Mouse (Mus musculus): ENCODE results near the gene Eps8. TPM values are rescaled to one million over a fixed set of nuclear protein-coding genes. Genes with fewer than 3 reads are reported as not detected.

The Eps8 gene
- total and polyA plus RNA-seq, 3 experiments: 0.08 to 0.15 TPM; not detected in 1

DNA sequence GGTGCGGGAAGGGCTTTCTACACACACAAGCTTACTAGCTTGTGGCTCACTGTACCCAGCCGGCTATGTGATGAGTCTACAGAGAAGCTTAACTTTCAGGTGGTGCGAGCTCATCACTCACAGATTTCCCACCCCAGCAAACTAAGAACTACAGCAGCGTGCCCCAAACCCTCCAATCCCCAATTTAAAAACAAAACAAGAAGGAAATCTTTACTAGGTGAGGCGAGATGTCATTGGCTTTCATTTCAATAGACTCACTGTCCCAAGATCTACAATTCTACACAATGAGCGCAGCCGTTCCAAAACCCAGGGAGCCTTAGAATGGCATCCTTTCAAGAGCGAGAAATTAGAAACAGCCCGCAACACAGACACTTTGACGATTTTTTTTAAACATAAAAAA is 7.0 kb downstream of the Eps8 start:
- H3K4me1 ChIP-seq (ENCODE audit: control insufficient read depth in 1 of 2, insufficient read depth in 2 of 2, low read length in 2 of 2): no peaks in the 10 kb centered on the region
- no peaks in the 10 kb centered on the region for H3K27me3 ChIP-seq (ENCODE audit: control insufficient read depth in 1 of 2, insufficient read depth in 2 of 2, low read length in 2 of 2)
- no peak for DNase-seq (ENCODE audit: low read depth, low spot score)
- no peaks in the 10 kb centered on the region for H3K9me3 ChIP-seq (replicated peaks; ENCODE audit: insufficient read depth, low read length)
- no peak overlapping the region for H3K9ac ChIP-seq (ENCODE audit: control insufficient read depth, low read depth, low read length, poor library complexity, severe bottlenecking)
- H3K79me2 ChIP-seq (ENCODE audit: control insufficient read depth, insufficient read depth, low read length, poor library complexity): no peaks in the 10 kb centered on the region
- TF ChIP-seq KAT2A (conservative IDR thresholded peaks at IDR 0.05; ENCODE audit: low read depth, low read length) (no peak), TCF12 (IDR thresholded peaks at IDR 0.05; ENCODE audit: low read depth, low read length) (no peak), MYC (IDR thresholded peaks at IDR 0.05; ENCODE audit: low read depth, low read length) (no peak), ZMIZ1 (IDR thresholded peaks at IDR 0.05; ENCODE audit: low read depth, low read length) (no peak)
- no peak overlapping the region for H3K27ac ChIP-seq (ENCODE audit: control insufficient read depth, low read depth, low read length)
- no peak overlapping the region for H3K4me3 ChIP-seq (ENCODE audit: control insufficient read depth in 1 of 2, insufficient read depth in 1 of 2, low read depth in 2 of 2, low read length in 2 of 2)
- no peaks in the 10 kb centered on the region for H3K36me3 ChIP-seq (ENCODE audit: control insufficient read depth in 1 of 2, insufficient read depth in 2 of 2, low read length in 2 of 2)

- Histone ChIP-seq H3K9ac (ENCODE audit: control insufficient read depth, low read depth, low read length, poor library complexity, severe bottlenecking) (no peak overlapping the region), H3K9me3 (replicated peaks; ENCODE audit: insufficient read depth, low read length) (no peaks in the 10 kb centered on the region), H3K4me3 (ENCODE audit: control insufficient read depth in 1 of 2, insufficient read depth in 1 of 2, low read depth in 2 of 2, low read length in 2 of 2) (no peak overlapping the region), H3K36me3 (ENCODE audit: control insufficient read depth in 1 of 2, insufficient read depth in 2 of 2, low read length in 2 of 2) (no peaks in the 10 kb centered on the region), H3K4me1 (ENCODE audit: control insufficient read depth in 1 of 2, insufficient read depth in 2 of 2, low read length in 2 of 2) (no peaks in the 10 kb centered on the region), H3K27ac (ENCODE audit: control insufficient read depth, low read depth, low read length) (no peak overlapping the region), H3K27me3 (ENCODE audit: control insufficient read depth in 1 of 2, insufficient read depth in 2 of 2, low read length in 2 of 2) (no peaks in the 10 kb centered on the region), H3K79me2 (ENCODE audit: control insufficient read depth, insufficient read depth, low read length, poor library complexity) (no peaks in the 10 kb centered on the region)
- DNase-seq (ENCODE audit: low read depth, low spot score): no peak
- TF ChIP-seq RAD21 (IDR thresholded peaks at IDR 0.05; ENCODE audit: low read depth, low read length) (no peak), HCFC1 (IDR thresholded peaks at IDR 0.05; ENCODE audit: low read depth, low read length) (no peak), TAL1 (IDR thresholded peaks at IDR 0.05; ENCODE audit: low read length) (no peak), TCF12 (IDR thresholded peaks at IDR 0.05; ENCODE audit: low read depth, low read length) (no peak), POLR2AphosphoS5 (IDR thresholded peaks at IDR 0.05; ENCODE audit: borderline replicate concordance, low read depth, low read length) (no peak), E2F4 (IDR thresholded peaks at IDR 0.05; ENCODE audit: borderline replicate concordance, low read depth, low read length) (no peak), KAT2A (conservative IDR thresholded peaks at IDR 0.05; ENCODE audit: low read depth, low read length) (no peak), NELFE (IDR thresholded peaks at IDR 0.05; ENCODE audit: low read depth, low read length) (no peak)
These were observed 8.0 kb downstream of the Eps8 start for GRCm38 (mm10) chr6:137646726-137647125.

DNA sequence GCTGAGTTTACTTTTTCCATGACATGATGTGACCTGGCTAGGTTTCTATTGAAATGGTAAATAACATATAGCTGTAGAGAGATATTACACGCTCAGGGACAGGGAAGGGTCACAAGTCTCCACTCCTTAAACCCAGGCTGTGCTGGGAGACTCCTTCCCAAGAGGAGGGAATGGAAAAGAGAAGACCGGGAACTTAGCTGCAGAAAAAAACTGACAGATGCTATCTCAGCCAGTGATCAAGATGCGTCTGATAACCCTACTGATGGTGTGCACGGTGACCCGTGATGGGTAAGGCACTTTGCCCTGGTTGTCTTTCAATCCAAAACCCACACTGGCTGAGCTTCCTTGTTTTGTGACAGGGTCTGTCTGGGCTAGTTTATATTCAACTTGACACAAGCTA is 9.8 kb downstream of the Eps8 start:
- DNase-seq (ENCODE audit: low read depth, low spot score): no peak
- H3K9me3 ChIP-seq (replicated peaks; ENCODE audit: insufficient read depth, low read length): no peaks in the 10 kb centered on the region
- H3K27ac ChIP-seq (ENCODE audit: control insufficient read depth, low read depth, low read length): no peak overlapping the region
- no peaks in the 10 kb centered on the region for H3K79me2 ChIP-seq (ENCODE audit: control insufficient read depth, insufficient read depth, low read length, poor library complexity)
- H3K36me3 ChIP-seq (ENCODE audit: control insufficient read depth in 1 of 2, insufficient read depth in 2 of 2, low read length in 2 of 2): no peaks in the 10 kb centered on the region
- H3K4me1 ChIP-seq (ENCODE audit: control insufficient read depth in 1 of 2, insufficient read depth in 2 of 2, low read length in 2 of 2): no peaks in the 10 kb centered on the region
- TF ChIP-seq HCFC1 (IDR thresholded peaks at IDR 0.05; ENCODE audit: low read depth, low read length): no peak
- no peak for TF ChIP-seq POLR2AphosphoS2 (IDR thresholded peaks at IDR 0.05; ENCODE audit: low read length)
- no peak for TF ChIP-seq BHLHE40 (IDR thresholded peaks at IDR 0.05; ENCODE audit: borderline replicate concordance, low read depth, low read length)
- no peak for TF ChIP-seq MAFK (IDR thresholded peaks at IDR 0.05; ENCODE audit: borderline replicate concordance, low read depth, low read length)
- TF ChIP-seq CHD1 (IDR thresholded peaks at IDR 0.05; ENCODE audit: low read depth, low read length): no peak
- TF ChIP-seq ETS1 (IDR thresholded peaks at IDR 0.05; ENCODE audit: low read depth, low read length): no peak
- no peak for TF ChIP-seq USF2 (IDR thresholded peaks at IDR 0.05; ENCODE audit: borderline replicate concordance in 1 of 2, insufficient read depth in 1 of 2, low read depth in 1 of 2, low read length in 2 of 2)
- no peak for TF ChIP-seq EP300 (IDR thresholded peaks at IDR 0.05; ENCODE audit: low read depth in 1 of 2, low read length in 2 of 2)
- TF ChIP-seq SMC3 (IDR thresholded peaks at IDR 0.05; ENCODE audit: low read depth, low read length): no peak
- no peak for TF ChIP-seq MXI1 (IDR thresholded peaks at IDR 0.05; ENCODE audit: low read depth, low read length)
- TF ChIP-seq RAD21 (IDR thresholded peaks at IDR 0.05; ENCODE audit: low read depth, low read length): no peak
- no peak for TF ChIP-seq CHD2 (IDR thresholded peaks at IDR 0.05; ENCODE audit: low read length)
- no peak for TF ChIP-seq POLR2AphosphoS5 (IDR thresholded peaks at IDR 0.05; ENCODE audit: borderline replicate concordance, low read depth, low read length)
- no peak for TF ChIP-seq MAX (IDR thresholded peaks at IDR 0.05; ENCODE audit: low read length)
- TF ChIP-seq MAZ (IDR thresholded peaks at IDR 0.05; ENCODE audit: low read depth, low read length): no peak
- TF ChIP-seq TBP (IDR thresholded peaks at IDR 0.05; ENCODE audit: low read depth, low read length): no peak
- TF ChIP-seq ZNF384 (IDR thresholded peaks at IDR 0.05; ENCODE audit: low read depth, low read length): no peak
- no peak for TF ChIP-seq RCOR1 (IDR thresholded peaks at IDR 0.05; ENCODE audit: low read depth, low read length)
- no peak for TF ChIP-seq SIN3A (IDR thresholded peaks at IDR 0.05; ENCODE audit: low read length)
- TF ChIP-seq MEF2A (IDR thresholded peaks at IDR 0.05; ENCODE audit: extremely low read depth, insufficient replicate concordance, low read depth, low read length, poor library complexity, severe bottlenecking): no peak
- H3K27me3 ChIP-seq (ENCODE audit: control insufficient read depth in 1 of 2, insufficient read depth in 2 of 2, low read length in 2 of 2): no peaks in the 10 kb centered on the region
- H3K4me3 ChIP-seq (ENCODE audit: control insufficient read depth in 1 of 2, insufficient read depth in 1 of 2, low read depth in 2 of 2, low read length in 2 of 2): no peak overlapping the region
- H3K9ac ChIP-seq (ENCODE audit: control insufficient read depth, low read depth, low read length, poor library complexity, severe bottlenecking): no peak overlapping the region
